Mouse (Mus musculus) common myeloid progenitor, adult 5-6 weeks (primary cell): Measurements from ENCODE around the gene Olfr955. TPM values are rescaled to one million over a fixed set of nuclear protein-coding genes. Genes with fewer than 3 reads are reported as not detected.

ENCODE experiments used
- ATAC-seq: replicated peaks from 2 replicates; pipeline ENCODE4 v1.8.0; 2016; ENCODE audit warnings: low read depth, mild to moderate bottlenecking, moderate TSS enrichment, inconsistent platforms; ENCODE audit not compliant: poor library complexity, severe bottlenecking
- total RNA-seq: library from RNA; stranded (forward); fragments of 200-1000, 187-1606 nt; gene quantifications from 2 replicates; pipeline ENCODE4 v1.2.3, GENCODE M21; 2017

The Olfr955 gene
- not detected in 2 replicates for total RNA-seq

GRCm38 (mm10) chr9:39471844-39472243 is at the start of gene Olfr955:
Gene Olfr955, minus strand, starts transcription at chr9:39471944.
- ATAC-seq, result no peak

GRCm38 (mm10) chr9:39518595-39518994 is 46.9 kb upstream of the Olfr955 start:
- ATAC-seq, result no peak

- no peak for ATAC-seq
Observed at GRCm38 (mm10) chr9:39515531-39515930, 43.8 kb upstream of the Olfr955 start, which contains the start of gene Olfr957. Gene Olfr957, minus strand, starts transcription at chr9:39515809.

GRCm38 (mm10) chr9:39509412-39509811 is 37.7 kb upstream of the Olfr955 start:
- ATAC-seq, result no peak

GRCm38 (mm10) chr9:39508998-39509397 is 37.3 kb upstream of the Olfr955 start:
- peak; percentile 69 for ATAC-seq

GRCm38 (mm10) chr9:39493895-39494294 is 22.2 kb upstream of the Olfr955 start, which contains the start of gene Olfr44:
Gene Olfr44, minus strand, starts transcription at chr9:39493995.
- no peak for ATAC-seq

DNA sequence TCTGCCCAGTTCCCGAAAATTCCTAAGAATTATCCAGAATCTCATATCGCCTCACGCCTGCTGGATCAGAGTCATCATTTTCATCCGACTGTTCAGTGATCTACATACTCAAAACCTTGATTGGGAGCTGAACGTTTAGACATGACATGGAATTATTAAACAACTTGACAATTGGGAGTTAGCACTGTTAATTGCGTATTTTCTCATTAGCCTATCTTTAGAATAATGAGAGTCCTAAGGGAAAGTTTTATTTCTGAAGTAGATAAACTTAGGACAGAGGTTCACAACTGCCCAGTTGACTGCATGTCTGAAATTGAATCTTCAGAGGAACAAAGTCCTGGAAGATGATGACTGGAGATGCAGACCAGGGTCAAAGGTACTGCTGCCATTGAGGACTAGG is 15.3 kb downstream of the Olfr955 start, which contains the start of gene Olfr954:
TSS of gene Olfr954 (plus strand) at position 301 of the 400 bp plus-strand sequence.
- no peak for ATAC-seq

GRCm38 (mm10) chr9:39427048-39427447 is 44.7 kb downstream of the Olfr955 start, which contains the start of gene Olfr952:
Gene Olfr952, minus strand, starts transcription at chr9:39427148.
- ATAC-seq, result no peak

Other genes with a start within 250 kb of the Olfr955 start
- not detected in 2 replicates for gene Olfr1537, start 221.9 kb downstream of the Olfr955 start, total RNA-seq
- not detected in 2 replicates for gene Olfr945, start 195.1 kb downstream of the Olfr955 start, total RNA-seq
- not detected in 2 replicates for gene Olfr948, start 145.9 kb downstream of the Olfr955 start, total RNA-seq
- 0.87 TPM in 1 of 2 replicates, not detected in the other for gene Olfr951, start 84.5 kb downstream of the Olfr955 start, total RNA-seq
- not detected in 2 replicates for gene Olfr952, start 44.8 kb downstream of the Olfr955 start, total RNA-seq
- not detected in 2 replicates for gene Olfr954, start 15.2 kb downstream of the Olfr955 start, total RNA-seq
- gene Olfr44, start 22.1 kb upstream of the Olfr955 start, total RNA-seq, result not detected in 2 replicates
- gene Olfr957, start 43.9 kb upstream of the Olfr955 start, total RNA-seq, result not detected in 2 replicates
- gene Olfr958, start 82.1 kb upstream of the Olfr955 start, total RNA-seq, result not detected in 2 replicates
- not detected in 2 replicates for gene Olfr959, start 103.6 kb upstream of the Olfr955 start, total RNA-seq
- not detected in 2 replicates for gene AW551984, start 132.5 kb upstream of the Olfr955 start, total RNA-seq
- not detected in 2 replicates for gene Olfr148, start 138.7 kb upstream of the Olfr955 start, total RNA-seq
- not detected in 2 replicates for gene Olfr960, start 149.4 kb upstream of the Olfr955 start, total RNA-seq
- not detected in 2 replicates for gene Olfr961, start 173.1 kb upstream of the Olfr955 start, total RNA-seq
- not detected in 2 replicates for gene Olfr963, start 195.3 kb upstream of the Olfr955 start, total RNA-seq
- not detected in 2 replicates for gene Olfr149, start 235.2 kb upstream of the Olfr955 start, total RNA-seq
- not detected in 2 replicates for gene Olfr965, start 239.4 kb upstream of the Olfr955 start, total RNA-seq